Mouse (Mus musculus) heart, adult 2 months (tissue): ENCODE results near the gene Trmo.

Experiments used
- CTCF ChIP-seq: fragments of 200-600 bp; IDR thresholded peaks from 2 replicates; pipeline ENCODE4 v1.8.1; 2022; ENCODE audit warnings: antibody characterized with exemption, mild to moderate bottlenecking, moderate library complexity
- POLR2A ChIP-seq: fragments of 200-500 bp; IDR thresholded peaks from 2 replicates; pipeline ENCODE4 v1.6.1; 2011; ENCODE audit warnings: mild to moderate bottlenecking, low read depth, low read length, control low read depth; ENCODE audit not compliant: insufficient read depth

GRCm38 (mm10) chr4:46390390-46390970 is 1.2 kb upstream of the Trmo start:
- peak; percentile 93 for TF ChIP-seq CTCF
- TF ChIP-seq POLR2A, result no peak
